Mouse (Mus musculus) CH12.LX (cell line): ENCODE data around the gene Acsl6. TPM values are rescaled to one million over a fixed set of nuclear protein-coding genes. Genes with fewer than 3 reads are reported as not detected.

Experiments
- DNase-seq: peaks from one replicate; pipeline ENCODE4 v3.0.0-alpha.2; 2013; ENCODE audit errors: extremely low read depth
- H3K27ac ChIP-seq: 2 replicates; pipeline ENCODE4 v1.5.1; 2012; ENCODE audit warnings: low read depth, mild to moderate bottlenecking, control low read depth, moderate library complexity; ENCODE audit not compliant: insufficient read depth
- H3K27me3 ChIP-seq: replicated peaks from 2 replicates; pipeline ENCODE3; 2012; ENCODE audit warnings: inconsistent platforms
- H3K36me3 ChIP-seq, 2 experiments: replicated peaks in 1 of 2; 2 replicates each; pipeline versions ENCODE3 to v1.6.1; 2012; ENCODE audit warnings: inconsistent platforms in 1 of 2, low read length in 1 of 2, mild to moderate bottlenecking in 1 of 2, mixed read lengths in 1 of 2, moderate library complexity in 1 of 2; ENCODE audit not compliant: control insufficient read depth in 1 of 2, insufficient read depth in 1 of 2
- H3K4me1 ChIP-seq, 2 experiments: 2 replicates each; pipeline ENCODE4 v1.6.1; 2012; ENCODE audit warnings: inconsistent platforms in 1 of 2, moderate library complexity in 1 of 2; ENCODE audit not compliant: insufficient read depth in 2 of 2, control insufficient read depth in 1 of 2
- H3K4me2 ChIP-seq: 2 replicates; pipeline ENCODE4 v1.6.1; 2012; ENCODE audit warnings: low read depth, mild to moderate bottlenecking, control low read depth; ENCODE audit not compliant: poor library complexity, insufficient read depth, severe bottlenecking
- H3K4me3 ChIP-seq, 3 experiments: fragments of 150-350 bp in 1 of 3; sonication (generic) in 1 of 3; replicated peaks in 1 of 3; 2 replicates each; pipeline versions ENCODE3 to v1.5.1; 2011 to 2012; ENCODE audit warnings: low read depth in 2 of 3, low read length in 2 of 3, mild to moderate bottlenecking in 2 of 3, moderate library complexity in 2 of 3, control low read depth in 1 of 3, improper control_type of control experiment in 1 of 3, inconsistent platforms in 1 of 3, mixed read lengths in 1 of 3; ENCODE audit not compliant: poor library complexity in 1 of 3
- H3K79me2 ChIP-seq: replicated peaks from 2 replicates; pipeline ENCODE4 v1.6.1; 2012; ENCODE audit warnings: mild to moderate bottlenecking, moderate library complexity; ENCODE audit not compliant: control insufficient read depth, poor library complexity, insufficient read depth, severe bottlenecking; ENCODE audit errors: extremely low read depth
- H3K9ac ChIP-seq: 2 replicates; pipeline ENCODE4 v1.6.1; 2012; ENCODE audit warnings: low read depth, mild to moderate bottlenecking, control low read depth, moderate library complexity; ENCODE audit not compliant: insufficient read depth
- H3K9me3 ChIP-seq: replicated peaks from 2 replicates; pipeline ENCODE3; 2012; ENCODE audit warnings: low read length, inconsistent platforms, mixed read lengths
- CHD2 ChIP-seq: IDR thresholded peaks from 2 replicates; pipeline ENCODE4 v1.6.1; 2011; ENCODE audit warnings: low read length, improper control_type of control experiment
- GABPA ChIP-seq: IDR thresholded peaks from 2 replicates; pipeline ENCODE4 v1.6.1; 2012; ENCODE audit warnings: low read depth, low read length, improper control_type of control experiment, inconsistent platforms; ENCODE audit not compliant: insufficient replicate concordance
- HCFC1 ChIP-seq: IDR thresholded peaks from 2 replicates; pipeline ENCODE4 v1.6.1; 2012; ENCODE audit warnings: low read depth, mild to moderate bottlenecking, inconsistent platforms, low read length, improper control_type of control experiment
- JUN ChIP-seq: IDR thresholded peaks from 2 replicates; pipeline ENCODE4 v1.6.1; 2011; ENCODE audit warnings: low read depth, mild to moderate bottlenecking, low read length, improper control_type of control experiment, moderate library complexity; ENCODE audit not compliant: insufficient read depth
- JUND ChIP-seq: conservative IDR thresholded peaks from 2 replicates; pipeline ENCODE4 v1.6.1; 2011; ENCODE audit warnings: low read depth, low read length, improper control_type of control experiment
- KAT2A ChIP-seq: IDR thresholded peaks from 2 replicates; pipeline ENCODE4 v1.6.1; 2012; ENCODE audit warnings: low read length, improper control_type of control experiment, inconsistent platforms; ENCODE audit not compliant: insufficient replicate concordance
- MAFK ChIP-seq: IDR thresholded peaks from 2 replicates; pipeline ENCODE4 v1.6.1; 2011; ENCODE audit warnings: low read length, improper control_type of control experiment; ENCODE audit not compliant: insufficient replicate concordance
- MXI1 ChIP-seq: IDR thresholded peaks from 2 replicates; pipeline ENCODE4 v1.6.1; 2011; ENCODE audit warnings: mild to moderate bottlenecking, low read depth, low read length, improper control_type of control experiment
- NELFE ChIP-seq: IDR thresholded peaks from 2 replicates; pipeline ENCODE4 v1.6.1; 2011; ENCODE audit warnings: low read depth, low read length, improper control_type of control experiment
- POLR2AphosphoS2 ChIP-seq: IDR thresholded peaks from 2 replicates; pipeline ENCODE4 v1.6.1; 2011; ENCODE audit warnings: low read depth, low read length, improper control_type of control experiment
- TBP ChIP-seq: conservative IDR thresholded peaks from 2 replicates; pipeline ENCODE4 v1.6.1; 2011; ENCODE audit warnings: low read depth, low read length, improper control_type of control experiment
- TCF12 ChIP-seq: IDR thresholded peaks from 2 replicates; pipeline ENCODE4 v1.6.1; 2014; ENCODE audit warnings: low read depth, mild to moderate bottlenecking, inconsistent platforms, low read length, improper control_type of control experiment
- UBTF ChIP-seq: IDR thresholded peaks from 2 replicates; pipeline ENCODE4 v1.6.1; 2012; ENCODE audit warnings: low read depth, mild to moderate bottlenecking, inconsistent platforms, low read length, improper control_type of control experiment, moderate library complexity
- USF1 ChIP-seq: IDR thresholded peaks from 2 replicates; pipeline ENCODE4 v1.6.1; 2014; ENCODE audit warnings: low read depth, mild to moderate bottlenecking, inconsistent platforms, low read length, improper control_type of control experiment
- USF2 ChIP-seq: conservative IDR thresholded peaks from 2 replicates; pipeline ENCODE4 v1.6.1; 2011; ENCODE audit warnings: low read depth, low read length, improper control_type of control experiment
- ZC3H11A ChIP-seq: IDR thresholded peaks from 2 replicates; pipeline ENCODE4 v1.6.1; 2012; ENCODE audit warnings: low read depth, mild to moderate bottlenecking, inconsistent platforms, low read length, improper control_type of control experiment
- dilution Hi-C: fragments of 300-500 bp; cut with MboI; formaldehyde crosslinking; loops from 2 replicates; pipeline ENCODE4 v1.14.3; 2020; ENCODE audit warnings: low sequenced_read_pairs; ENCODE audit not compliant: extremely low pct_unique_long_range_greater_than_20kb, extremely low pct_ligation_motif_present
- in situ Hi-C: fragments of 300-500 bp; cut with MboI; formaldehyde crosslinking; loops from 3 replicates; pipeline ENCODE4 v1.14.3; 2019; ENCODE audit warnings: low sequenced_read_pairs, low pct_ligation_motif_present, low pct_unique_long_range_greater_than_20kb, mixed read lengths
- polyA plus RNA-seq: library from polyadenylated mRNA; unstranded; fragments of >175 nt; gene quantifications from 2 replicates; pipeline ENCODE4 v1.2.1, GENCODE M21; 2012; ENCODE audit warnings: low read depth; ENCODE audit not compliant: insufficient read length
- total RNA-seq, 2 experiments: library from RNA; depleted of rRNA; stranded (reverse); fragments of 300-350 nt in 1 of 2; fragments of >200 nt in 1 of 2; gene quantifications; 2 replicates each; pipeline ENCODE4 v1.2.3; 2012 to 2014

Acsl6 gene
- total and polyA plus RNA-seq, 3 experiments, result 74.1 to 222 (median 96.9) TPM

DNA sequence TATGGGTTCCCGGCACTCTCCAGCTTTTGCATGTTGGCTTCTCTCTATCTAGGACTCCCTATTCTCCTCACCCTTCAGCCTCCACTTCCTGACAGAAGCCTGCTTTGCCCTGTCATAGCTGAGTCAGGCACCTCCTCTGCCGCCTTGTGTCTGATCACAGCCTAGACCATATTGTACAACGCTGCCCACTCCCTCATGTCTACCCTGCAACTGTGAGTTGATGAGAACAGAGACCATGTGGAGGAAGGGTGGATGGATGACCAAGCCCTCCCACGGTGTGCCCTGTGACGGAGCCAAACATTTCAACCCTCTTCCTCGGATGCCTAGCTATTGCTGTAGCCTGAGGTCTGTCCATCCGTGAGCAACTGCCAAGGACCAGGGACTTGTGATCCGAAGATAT lies 13.8 kb downstream of the Acsl6 start:
- Histone ChIP-seq H3K27ac (no peak overlapping the region), H3K36me3 (peaks cover 31 to 90% of the 10 kb centered on the region in 2 experiments), H3K4me3 (no peak overlapping the region), H3K9ac (no peak overlapping the region), H3K9me3 (no peaks in the 10 kb centered on the region), H3K4me1 (peaks cover 33 to 76% of the 10 kb centered on the region in 2 experiments), H3K79me2 (peaks cover 2% of the 10 kb centered on the region; the same call in 1 of the 2 replicates), H3K4me2 (no peak overlapping the region), H3K27me3 (no peaks in the 10 kb centered on the region)
- TF ChIP-seq USF2 (no peak), JUND (no peak), KAT2A (no peak), MAFK (no peak)
- in situ Hi-C loops, result loop anchor here (10.0 to 25.0 kb wide), 2 partner anchors 345 to 547 kb away; partner anchors contain the start of genes Hint1 and Lyrm7
- DNase-seq, result no peak
- dilution Hi-C loops, result no loop called here

DNA sequence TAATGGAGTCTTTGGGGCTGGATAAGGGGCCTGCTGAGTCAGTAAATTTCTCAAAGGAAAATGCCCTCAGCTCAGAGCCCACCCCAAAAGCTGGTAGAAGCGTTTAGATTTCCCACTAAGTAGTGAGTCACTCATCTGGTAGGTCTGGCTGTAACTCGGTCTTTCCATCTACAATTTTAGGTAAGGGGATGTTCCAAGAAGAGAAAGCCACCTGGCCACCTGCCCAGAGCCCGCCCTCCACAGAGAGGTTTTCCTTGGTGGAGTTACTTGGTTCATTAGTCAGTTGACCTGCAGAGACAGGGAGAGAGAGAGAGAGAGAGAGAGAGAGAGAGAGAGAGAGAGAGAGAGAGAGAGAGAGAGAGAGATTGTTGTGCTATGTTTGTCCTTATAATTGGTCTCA lies 14.2 kb downstream of the Acsl6 start:
- TF ChIP-seq UBTF (no peak), USF1 (no peak), POLR2AphosphoS2 (no peak), TBP (no peak), TCF12 (no peak), GABPA (no peak), HCFC1 (no peak), NELFE (no peak), ZC3H11A (no peak), CHD2 (no peak), MXI1 (no peak), JUN (no peak)
- Histone ChIP-seq H3K36me3 (peaks cover 36 to 92% of the 10 kb centered on the region in 2 experiments), H3K4me3 (no peak overlapping the region), H3K4me1 (peaks cover 33 to 76% of the 10 kb centered on the region in 2 experiments), H3K9me3 (no peaks in the 10 kb centered on the region), H3K79me2 (peaks cover 2% of the 10 kb centered on the region; the same call in 1 of the 2 replicates), H3K27ac (no peak overlapping the region), H3K4me2 (no peak overlapping the region), H3K27me3 (no peaks in the 10 kb centered on the region), H3K9ac (no peak overlapping the region)
- in situ Hi-C loops (loop anchor here (10.0 to 25.0 kb wide), 2 partner anchors 345 to 547 kb away; partner anchors contain the start of genes Hint1 and Lyrm7), dilution Hi-C loops (no loop called here)
- no peak for DNase-seq
